Mouse (Mus musculus): ENCODE results near the gene Cdpf1. TPM values are rescaled to one million over a fixed set of nuclear protein-coding genes. Genes with fewer than 3 reads are reported as not detected.

Gene Cdpf1
- polyA plus RNA-seq, 1 experiment from 2014 or later, result 19.8 TPM

Other genes with a start within 250 kb of the Cdpf1 start
- gene Wnt7b, start 229.2 kb downstream of the Cdpf1 start, polyA plus RNA-seq (2016; fragmentation: Nextera tagmentation; extraction: Ambion mirVana), result 68.3 and 86.4 TPM in 2 replicates
- 0.75 and 0.79 TPM in 2 replicates for gene Ppara, start 76.7 kb downstream of the Cdpf1 start, polyA plus RNA-seq (2016; fragmentation: Nextera tagmentation; extraction: Ambion mirVana)
- gene Pkdrej, start 10.0 kb upstream of the Cdpf1 start, polyA plus RNA-seq (2016; fragmentation: Nextera tagmentation; extraction: Ambion mirVana), result 0.03 and 0.07 TPM in 2 replicates
- 3.4 and 3.7 TPM in 2 replicates for gene Ttc38, start 20.6 kb upstream of the Cdpf1 start, polyA plus RNA-seq (2016; fragmentation: Nextera tagmentation; extraction: Ambion mirVana)
- 35.0 and 36.7 TPM in 2 replicates for gene Gtse1, start 48.0 kb upstream of the Cdpf1 start, polyA plus RNA-seq (2016; fragmentation: Nextera tagmentation; extraction: Ambion mirVana)
- 42.9 and 47.3 TPM in 2 replicates for gene Trmu, start 67.6 kb upstream of the Cdpf1 start, polyA plus RNA-seq (2016; fragmentation: Nextera tagmentation; extraction: Ambion mirVana)
- 3.4 and 4.1 TPM in 2 replicates for gene Celsr1, start 222.1 kb upstream of the Cdpf1 start, polyA plus RNA-seq (2016; fragmentation: Nextera tagmentation; extraction: Ambion mirVana)
- gene Gramd4, start 246.0 kb upstream of the Cdpf1 start, polyA plus RNA-seq (2016; fragmentation: Nextera tagmentation; extraction: Ambion mirVana), result 29.1 and 31.3 TPM in 2 replicates